Mouse (Mus musculus) lung, adult 2 months (tissue): ENCODE results near the gene Cdkal1. TPM values are rescaled to one million over a fixed set of nuclear protein-coding genes. Genes with fewer than 3 reads are reported as not detected.

Experiments
- DNase-seq: peaks from one replicate; pipeline ENCODE4 v3.0.0; 2022
- H3K4me1 ChIP-seq: fragments of 200-500 bp; 2 replicates; pipeline ENCODE4 v1.6.1; 2011; ENCODE audit warnings: low read length; ENCODE audit not compliant: control insufficient read depth, insufficient read depth
- H3K4me3 ChIP-seq: fragments of 200-500 bp; replicated peaks from 2 replicates; pipeline ENCODE3; 2011; ENCODE audit warnings: low read depth, mild to moderate bottlenecking, control low read depth, low read length; ENCODE audit errors: extremely low read depth
- CTCF ChIP-seq: fragments of 200-500 bp; IDR thresholded peaks from 2 replicates; pipeline ENCODE4 v1.5.1; 2011; ENCODE audit warnings: mild to moderate bottlenecking, low read length, control low read depth; ENCODE audit not compliant: insufficient read depth
- POLR2A ChIP-seq: fragments of 200-500 bp; IDR thresholded peaks from 2 replicates; pipeline ENCODE4 v1.6.1; 2011; ENCODE audit warnings: low read depth, mild to moderate bottlenecking, control low read depth, low read length, borderline replicate concordance; ENCODE audit errors: extremely low read depth
- WGBS: fragments of 180-500 bp; shearing (Covaris S2); methylation state at CpG from one replicate; pipeline ENCODE4 v1.1.7; 2018; 5-methylcytosine and 5-hydroxymethylcytosine counted together
- polyA plus RNA-seq: library from polyadenylated mRNA; depleted of rRNA; stranded (reverse); fragments of >200 nt; gene quantifications from 2 replicates; pipeline ENCODE4 v1.2.3, GENCODE M21; 2012

The Cdkal1 gene
- polyA plus RNA-seq, 1 experiment: 2.6 TPM

DNA sequence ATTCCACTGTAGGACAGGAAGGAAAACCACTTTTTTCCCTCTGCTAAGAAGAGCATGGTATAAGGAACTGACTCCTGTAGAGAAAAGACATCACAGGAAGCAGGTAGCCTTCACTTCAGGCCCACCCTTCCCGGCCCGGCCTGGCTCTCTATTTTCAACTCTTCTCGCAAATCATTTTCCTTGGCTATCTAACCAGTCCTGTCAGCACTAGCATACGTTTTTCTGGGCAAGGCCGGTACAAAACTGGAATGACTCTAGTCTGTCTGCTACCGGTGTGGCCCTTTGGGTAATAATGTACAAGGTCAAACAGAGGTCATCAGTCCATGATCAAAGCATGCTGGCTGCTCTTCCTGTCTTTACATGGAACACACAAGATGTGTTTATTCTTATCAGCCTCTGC lies 81.9 kb downstream of the Cdkal1 start:
- no peak for DNase-seq
- TF ChIP-seq CTCF (no peak), POLR2A (no peak)
- 21% methylated on average over 6 of the region's 6 CpGs for WGBS

DNA sequence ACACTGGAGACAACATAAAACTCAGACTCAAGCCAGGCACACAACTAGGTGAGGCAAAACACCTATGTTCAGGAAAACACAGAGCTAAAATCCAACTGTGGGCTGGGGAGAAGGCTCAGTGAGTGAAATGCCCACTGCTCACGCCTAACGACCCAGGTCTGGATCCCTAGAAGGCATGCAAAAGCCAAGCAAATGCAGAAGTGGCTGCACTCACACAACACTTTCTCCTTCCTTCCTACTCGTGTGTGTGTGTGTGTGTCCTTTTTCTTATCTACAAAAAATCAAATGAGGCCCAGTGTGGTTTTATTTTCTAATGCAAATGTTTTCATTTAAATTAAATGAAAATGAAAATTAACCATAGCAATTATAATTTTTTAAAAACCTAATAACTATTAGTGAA lies 82.5 kb downstream of the Cdkal1 start:
- 68% methylated on average over 3 of the region's 3 CpGs for WGBS
- no peak for DNase-seq
- TF ChIP-seq POLR2A (no peak), CTCF (no peak)

More for the DNA sequence above, 81.9 kb downstream of the Cdkal1 start:
- no peak overlapping the region for H3K4me3 ChIP-seq
- peaks cover 13% of the 10 kb centered on the region for H3K4me1 ChIP-seq

DNA sequence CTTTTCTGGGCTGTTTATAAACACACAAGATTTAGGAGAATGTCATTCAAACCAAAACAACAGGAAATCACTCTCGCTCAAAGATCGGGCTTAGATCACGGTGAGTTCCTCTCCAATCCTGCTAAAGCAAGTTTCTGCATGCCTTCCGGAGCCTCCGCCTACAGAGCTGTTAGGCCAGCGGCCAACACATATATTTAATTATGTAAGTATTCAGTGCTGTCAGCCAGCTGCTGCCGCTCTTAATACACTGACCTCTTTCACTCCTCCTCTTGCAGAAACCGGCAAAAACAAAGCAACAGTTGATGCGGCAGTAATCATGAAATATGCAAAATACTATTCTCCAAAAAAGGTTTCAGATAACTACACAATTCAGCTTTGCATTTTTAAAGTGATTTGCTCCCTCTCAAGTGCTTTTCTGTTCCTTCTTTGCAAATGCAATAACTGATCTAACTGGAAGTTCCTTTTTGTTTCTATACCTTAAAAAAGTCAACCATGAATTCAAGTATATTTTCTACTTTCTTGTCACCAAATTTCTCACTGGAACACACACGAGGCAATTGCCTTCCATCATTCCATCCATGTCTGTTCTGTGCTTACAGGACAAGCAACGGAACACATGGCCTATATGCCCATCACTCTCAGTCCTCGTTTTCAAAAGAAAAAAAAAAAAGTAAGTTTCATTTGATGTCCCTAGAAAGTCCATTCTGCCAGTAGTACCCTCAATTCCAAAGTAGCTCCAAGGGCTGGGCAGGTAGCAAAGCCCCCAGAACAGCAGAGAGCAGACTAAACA lies 85.6 kb downstream of the Cdkal1 start:
- TF ChIP-seq POLR2A: no peak
- TF ChIP-seq CTCF: no peak
- peaks cover 13% of the 10 kb centered on the region for H3K4me1 ChIP-seq
- DNase-seq: no peak
- WGBS: 12% methylated on average over 12 of the region's 12 CpGs
- no peak overlapping the region for H3K4me3 ChIP-seq

More for the DNA sequence above, 82.5 kb downstream of the Cdkal1 start:
- H3K4me3 ChIP-seq: no peak overlapping the region
- peaks cover 13% of the 10 kb centered on the region for H3K4me1 ChIP-seq

DNA sequence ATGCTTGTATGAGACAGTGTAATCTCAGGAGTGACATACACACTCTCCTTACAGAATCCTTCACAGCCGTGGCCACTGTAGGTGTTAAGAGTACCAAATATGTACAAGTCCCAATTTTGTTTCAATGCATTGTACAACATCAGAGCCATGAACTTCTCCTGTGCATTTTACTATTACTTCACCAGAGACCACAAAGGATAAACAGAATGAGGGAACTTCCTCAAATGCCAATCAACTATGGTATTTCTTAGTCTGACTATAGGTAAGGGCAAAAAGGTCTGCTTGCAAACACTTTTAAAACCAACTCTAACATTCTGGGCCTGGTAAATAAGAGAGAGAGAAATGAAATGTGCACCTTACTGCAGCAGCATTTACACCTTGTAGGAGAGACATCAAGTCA lies 87.4 kb downstream of the Cdkal1 start:
- peaks cover 9% of the 10 kb centered on the region; the same call in 1 of the 2 replicates for H3K4me1 ChIP-seq
- H3K4me3 ChIP-seq: no peak overlapping the region
- 72% methylated on average over 1 of the region's 1 CpGs for WGBS

DNA sequence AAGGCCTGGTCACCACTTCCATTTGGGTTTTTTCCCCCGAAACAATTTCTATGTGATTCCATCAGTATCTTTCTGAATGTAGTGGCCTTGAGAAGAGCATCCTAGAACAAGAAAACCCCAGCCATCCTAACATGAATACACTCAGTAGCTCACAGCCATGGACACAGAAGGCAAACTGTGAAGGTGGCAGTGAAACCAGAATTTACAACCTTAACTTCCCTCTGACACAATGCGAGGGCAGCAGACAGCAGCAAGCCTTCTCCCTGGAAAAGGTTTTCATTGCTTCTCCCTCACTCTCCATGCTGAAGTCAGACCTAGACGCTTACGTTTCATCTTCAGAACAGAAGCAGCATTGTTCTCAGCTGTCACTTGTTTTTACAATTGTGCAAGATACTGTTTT lies 87.9 kb downstream of the Cdkal1 start:
- no peak for DNase-seq
- Histone ChIP-seq H3K4me1 (peaks cover 9% of the 10 kb centered on the region; the same call in 1 of the 2 replicates), H3K4me3 (no peak overlapping the region)
- no peak for TF ChIP-seq POLR2A
- 72% methylated on average over 4 of the region's 4 CpGs for WGBS

More for the DNA sequence above, 87.4 kb downstream of the Cdkal1 start:
- DNase-seq: no peak
- TF ChIP-seq POLR2A: no peak
- no peak for TF ChIP-seq CTCF

DNA sequence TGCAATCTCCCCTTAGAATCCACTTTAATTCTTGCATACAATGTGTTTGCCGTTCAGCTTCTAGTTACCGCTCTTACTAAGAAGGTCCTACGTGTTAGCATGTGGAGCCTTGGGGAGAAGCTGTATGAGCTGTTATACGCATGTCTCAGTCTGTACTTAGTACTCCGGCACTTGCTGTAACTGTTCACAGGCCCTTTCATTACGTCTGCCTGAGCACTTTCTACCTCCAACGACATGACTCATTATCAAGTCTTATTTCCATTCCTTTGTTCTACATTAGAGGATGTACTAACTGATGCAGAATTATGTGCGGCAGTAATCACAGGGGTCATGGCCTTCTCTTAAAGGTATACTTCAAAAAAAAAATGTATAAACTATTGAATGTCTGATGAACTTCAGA lies 89.1 kb downstream of the Cdkal1 start:
- no peak for TF ChIP-seq POLR2A
- no peak for TF ChIP-seq CTCF
- WGBS: 79% methylated on average over 8 of the region's 8 CpGs

DNA sequence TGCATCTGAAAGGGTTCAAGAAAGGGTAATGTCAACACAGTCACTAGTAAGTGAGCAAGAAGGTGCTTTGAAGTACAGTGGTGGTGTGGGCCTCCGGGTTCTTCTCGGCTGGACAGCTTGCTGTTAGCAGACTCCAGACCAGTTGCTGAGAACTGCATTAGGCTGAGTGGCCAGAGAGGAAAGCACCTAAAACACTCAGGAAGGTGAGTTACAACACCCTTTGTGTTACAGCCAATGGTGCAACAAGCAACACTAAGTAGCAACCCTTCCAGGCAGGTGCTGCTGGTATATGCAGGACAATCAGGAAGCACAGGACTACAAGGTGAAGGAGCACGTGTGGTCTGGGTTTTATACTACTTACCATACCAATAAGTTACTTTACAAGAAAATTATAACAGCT lies 90.2 kb downstream of the Cdkal1 start:
- Histone ChIP-seq H3K4me1 (peaks cover 5% of the 10 kb centered on the region; the same call in 1 of the 2 replicates), H3K4me3 (no peak overlapping the region)
- WGBS: 64% methylated on average over 3 of the region's 3 CpGs
- no peak for DNase-seq
- no peak for TF ChIP-seq POLR2A
- no peak for TF ChIP-seq CTCF

More for the DNA sequence above, 89.1 kb downstream of the Cdkal1 start:
- Histone ChIP-seq H3K4me1 (peaks cover 9% of the 10 kb centered on the region; the same call in 1 of the 2 replicates), H3K4me3 (no peak overlapping the region)
- no peak for DNase-seq

DNA sequence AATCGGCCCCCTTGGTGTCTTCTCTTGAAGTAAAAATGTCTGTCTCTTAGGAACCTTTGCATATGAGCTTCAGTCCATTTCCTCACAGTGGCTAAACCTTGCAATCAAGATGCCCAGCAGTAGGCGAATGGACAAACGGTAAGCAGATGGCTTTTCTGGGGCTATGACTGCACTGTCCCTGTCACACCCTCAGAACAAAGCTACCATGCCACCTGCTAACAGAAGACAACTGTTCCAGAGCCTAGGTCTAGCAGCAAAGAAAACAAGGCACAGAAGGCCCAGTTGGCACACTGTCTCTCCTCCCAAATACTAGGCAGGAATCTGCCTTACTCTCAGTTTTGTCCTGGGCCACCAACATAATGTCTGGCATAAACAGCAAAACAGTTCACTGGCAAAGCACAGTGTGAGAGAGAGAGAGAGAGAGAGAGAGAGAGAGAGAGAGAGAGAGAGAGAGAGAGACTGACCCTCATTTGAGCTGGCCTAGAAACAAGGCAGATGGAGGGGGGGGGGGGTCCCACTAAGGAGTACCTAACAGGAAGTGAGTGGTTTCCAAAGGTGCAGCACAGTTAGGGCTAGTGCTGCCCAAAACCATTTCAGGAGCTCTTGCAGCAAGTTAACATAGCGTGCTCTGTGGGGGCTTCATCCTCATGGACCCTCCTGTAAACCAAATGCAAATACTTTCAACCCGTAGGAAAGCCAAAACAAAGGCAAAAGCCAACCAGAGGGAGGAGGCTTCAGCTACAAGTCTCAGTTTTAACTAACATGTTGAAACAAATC lies 95.6 kb downstream of the Cdkal1 start:
- Histone ChIP-seq H3K4me3 (no peak overlapping the region), H3K4me1 (no peaks in the 10 kb centered on the region)
- WGBS: 90% methylated on average over 5 of the region's 5 CpGs
- DNase-seq: no peak
- no peak for TF ChIP-seq CTCF
- TF ChIP-seq POLR2A: no peak

DNA sequence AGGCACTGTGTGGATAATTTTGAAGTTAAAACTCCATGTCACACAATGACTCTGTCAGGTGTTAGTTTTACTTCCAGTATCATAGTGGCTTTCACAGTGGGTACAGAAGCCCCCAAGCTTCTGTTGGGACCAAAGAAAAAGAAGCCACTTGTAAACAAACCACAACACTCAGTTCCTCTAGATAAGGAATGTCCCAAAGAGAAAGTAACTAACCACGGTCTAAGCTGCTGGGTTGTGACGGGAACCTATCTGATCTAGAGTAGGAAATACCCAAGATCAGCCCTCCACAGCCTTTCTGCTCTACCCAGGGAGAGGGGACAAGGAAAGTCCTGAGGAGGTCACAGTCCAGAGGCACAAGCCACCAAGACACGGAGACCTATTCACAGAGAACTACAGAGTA lies 99.4 kb downstream of the Cdkal1 start:
- Histone ChIP-seq H3K4me3 (no peak overlapping the region), H3K4me1 (no peaks in the 10 kb centered on the region)
- no peak for TF ChIP-seq CTCF
- TF ChIP-seq POLR2A: no peak
- 34% methylated on average over 3 of the region's 3 CpGs for WGBS
- DNase-seq: no peak
